Mouse (Mus musculus) myocyte (in vitro differentiated cells): ENCODE results near the gene BC053393. TPM values are rescaled to one million over a fixed set of nuclear protein-coding genes. Genes with fewer than 3 reads are reported as not detected.
"Not testable (repeated sequence)": the region's sequence is repeated elsewhere in the genome, so short reads cannot be mapped to it uniquely, and the experiment has no call there.

Source experiments
- H3K27me3 ChIP-seq: one replicate; pipeline ENCODE4 v1.6.1; 2011; ENCODE audit not compliant: control insufficient read depth, insufficient read depth, insufficient read length
- H3K36me3 ChIP-seq: one replicate; pipeline ENCODE4 v1.6.1; 2011; ENCODE audit not compliant: control insufficient read depth, insufficient read depth
- H3K4me2 ChIP-seq: one replicate; pipeline ENCODE4 v1.6.1; 2011; ENCODE audit warnings: low read depth, control low read depth
- H3K4me3 ChIP-seq: one replicate; pipeline ENCODE4 v1.5.1; 2011; ENCODE audit warnings: mild to moderate bottlenecking, control low read depth, moderate library complexity
- H3K79me2 ChIP-seq: one replicate; pipeline ENCODE4 v1.6.1; 2011; ENCODE audit not compliant: control insufficient read depth, insufficient read depth
- H3ac ChIP-seq: one replicate; pipeline ENCODE4 v1.6.1; 2011; ENCODE audit not compliant: control insufficient read depth, insufficient read length
- CEBPB ChIP-seq: IDR thresholded peaks from 2 replicates; pipeline ENCODE4 v1.6.1; 2011; ENCODE audit warnings: mild to moderate bottlenecking, moderate library complexity; ENCODE audit not compliant: poor library complexity, insufficient read depth, severe bottlenecking
- E2F4 ChIP-seq: IDR thresholded peaks from one replicate; pipeline ENCODE4 v1.6.1; 2011; ENCODE audit warnings: mild to moderate bottlenecking, control low read depth, moderate library complexity; ENCODE audit not compliant: insufficient read depth
- MAX ChIP-seq: IDR thresholded peaks from one replicate; pipeline ENCODE4 v1.6.1; 2011; ENCODE audit warnings: low read depth, mild to moderate bottlenecking, control low read depth
- MYOD1 ChIP-seq, 3 experiments: IDR thresholded peaks; one replicate each; pipeline ENCODE4 v1.6.1; 2011; ENCODE audit warnings: control low read depth in 2 of 3, low read depth in 2 of 3, mild to moderate bottlenecking in 2 of 3, moderate library complexity in 1 of 3; ENCODE audit not compliant: insufficient read length in 2 of 3, control insufficient read depth in 1 of 3
- MYOG ChIP-seq, 3 experiments: IDR thresholded peaks; one replicate each; pipeline ENCODE4 v1.6.1; 2011; ENCODE audit warnings: control low read depth in 2 of 3, low read depth in 2 of 3, mild to moderate bottlenecking in 2 of 3; ENCODE audit not compliant: insufficient read length in 2 of 3, control insufficient read depth in 1 of 3, insufficient read depth in 1 of 3
- POLR2A ChIP-seq: IDR thresholded peaks from one replicate; pipeline ENCODE4 v1.6.1; 2011; ENCODE audit warnings: low read depth, mild to moderate bottlenecking, control low read depth, moderate library complexity; ENCODE audit not compliant: insufficient read length
- POLR2AphosphoS2 ChIP-seq: IDR thresholded peaks from one replicate; pipeline ENCODE4 v1.6.1; 2011; ENCODE audit warnings: low read depth, control low read depth; ENCODE audit not compliant: insufficient read length
- REST ChIP-seq: IDR thresholded peaks from one replicate; pipeline ENCODE4 v1.6.1; 2011; ENCODE audit warnings: mild to moderate bottlenecking, control low read depth, moderate library complexity; ENCODE audit not compliant: insufficient read depth, insufficient read length
- SRF ChIP-seq: IDR thresholded peaks from one replicate; pipeline ENCODE4 v1.6.1; 2011; ENCODE audit warnings: low read depth; ENCODE audit not compliant: control insufficient read depth, insufficient read length
- TCF12 ChIP-seq: IDR thresholded peaks from one replicate; pipeline ENCODE4 v1.6.1; 2011; ENCODE audit warnings: mild to moderate bottlenecking, control low read depth; ENCODE audit not compliant: poor library complexity, insufficient read depth, severe bottlenecking
- TCF3 ChIP-seq: IDR thresholded peaks from one replicate; pipeline ENCODE4 v1.6.1; 2011; ENCODE audit warnings: low read depth, control low read depth; ENCODE audit not compliant: insufficient read length
- USF1 ChIP-seq: IDR thresholded peaks from one replicate; pipeline ENCODE4 v1.6.1; 2011; ENCODE audit warnings: low read depth, mild to moderate bottlenecking, control low read depth, moderate library complexity
- polyA plus RNA-seq: library from polyadenylated mRNA; unstranded; fragments of >200 nt; fragmentation: generic; extraction: Trizol; gene quantifications from one replicate; pipeline ENCODE4 v1.2.1, GENCODE M21; 2012; ENCODE audit warnings: missing spikeins

Gene BC053393
- polyA plus RNA-seq, 1 experiment = not detected

GRCm38 (mm10) chr11:46619929-46620328 is 48.6 kb downstream of the BC053393 start:
- Histone ChIP-seq H3K36me3 (no peaks in the 10 kb centered on the region), H3K27me3 (no peaks in the 10 kb centered on the region)
- TF ChIP-seq MAX = no peak
- TF ChIP-seq POLR2AphosphoS2 = no peak
- no peak for TF ChIP-seq MYOD1 (IDR thresholded peaks at IDR 0.05; ENCODE audit: control insufficient read depth in 1 of 3, insufficient read length in 2 of 3, low read depth in 2 of 3)
- no peak for TF ChIP-seq CEBPB
- TF ChIP-seq POLR2A = no peak
- no peak for TF ChIP-seq REST

GRCm38 (mm10) chr11:46620414-46621168 is 49.3 kb downstream of the BC053393 start:
- no peaks in the 10 kb centered on the region for H3K36me3 ChIP-seq
- H3ac ChIP-seq = no peak overlapping the region
- H3K4me3 ChIP-seq = no peak overlapping the region
- TF ChIP-seq POLR2A (no peak), MYOD1 (IDR thresholded peaks at IDR 0.05; ENCODE audit: control insufficient read depth in 1 of 3, insufficient read length in 2 of 3, low read depth in 2 of 3) (no peak), E2F4 (no peak), TCF12 (no peak), MAX (no peak), CEBPB (no peak), USF1 (no peak), TCF3 (no peak), SRF (no peak)
- no peak overlapping the region for H3K4me2 ChIP-seq
- H3K79me2 ChIP-seq = no peaks in the 10 kb centered on the region
- no peaks in the 10 kb centered on the region for H3K27me3 ChIP-seq

More at GRCm38 (mm10) chr11:46619929-46620328, 48.6 kb downstream of the BC053393 start:
- no peaks in the 10 kb centered on the region for H3K79me2 ChIP-seq
- H3ac ChIP-seq = no peak overlapping the region
- no peak overlapping the region for H3K4me2 ChIP-seq
- no peak overlapping the region for H3K4me3 ChIP-seq

GRCm38 (mm10) chr11:46629211-46629795 is 58.0 kb downstream of the BC053393 start, which contains the start of gene Dppa1:
Gene Dppa1 (minus strand): TSS chr11:46629261.
- Histone ChIP-seq H3K27me3 (no peaks in the 10 kb centered on the region), H3K4me3 (no peak within 1 kb of the TSS), H3ac (no peak within 1 kb of the TSS), H3K4me2 (no peak within 1 kb of the TSS), H3K79me2 (no peaks in the 10 kb centered on the region), H3K36me3 (no peaks in the 10 kb centered on the region)
- TF ChIP-seq MAX (no peak), MYOG (IDR thresholded peaks at IDR 0.05; ENCODE audit: control insufficient read depth in 1 of 3, insufficient read depth in 1 of 3, insufficient read length in 2 of 3, low read depth in 2 of 3) (no peak), POLR2AphosphoS2 (no peak), REST (no peak), USF1 (no peak), SRF (no peak)

- no peak for TF ChIP-seq MYOD1 (IDR thresholded peaks at IDR 0.05; ENCODE audit: control insufficient read depth in 1 of 3, insufficient read length in 2 of 3, low read depth in 2 of 3)
- Histone ChIP-seq H3K79me2 (no peaks in the 10 kb centered on the region), H3K4me2 (no peak overlapping the region), H3ac (no peak overlapping the region), H3K4me3 (no peak overlapping the region), H3K27me3 (no peaks in the 10 kb centered on the region), H3K36me3 (no peaks in the 10 kb centered on the region)
Observed at GRCm38 (mm10) chr11:46631635-46632034, 60.3 kb downstream of the BC053393 start.

- H3K4me2 ChIP-seq, H3K36me3 ChIP-seq, H3K27me3 ChIP-seq, H3K4me3 ChIP-seq, H3K79me2 ChIP-seq, H3ac ChIP-seq: not testable (repeated sequence)
Observed at GRCm38 (mm10) chr11:46635516-46635915, 64.2 kb downstream of the BC053393 start.

GRCm38 (mm10) chr11:46636568-46636967 is 65.2 kb downstream of the BC053393 start:
- no peaks in the 10 kb centered on the region for H3K27me3 ChIP-seq
- H3ac ChIP-seq = no peak overlapping the region
- no peaks in the 10 kb centered on the region for H3K36me3 ChIP-seq
- TF ChIP-seq TCF3 = no peak
- TF ChIP-seq SRF = no peak
- no peak for TF ChIP-seq POLR2AphosphoS2
- TF ChIP-seq MYOD1 (IDR thresholded peaks at IDR 0.05; ENCODE audit: control insufficient read depth in 1 of 3, insufficient read length in 2 of 3, low read depth in 2 of 3) = no peak
- TF ChIP-seq CEBPB = no peak
- no peak for TF ChIP-seq USF1
- TF ChIP-seq E2F4 = no peak
- no peak for TF ChIP-seq TCF12
- no peak for TF ChIP-seq MYOG (IDR thresholded peaks at IDR 0.05; ENCODE audit: control insufficient read depth in 1 of 3, insufficient read depth in 1 of 3, insufficient read length in 2 of 3, low read depth in 2 of 3)
- TF ChIP-seq MAX = no peak
- no peaks in the 10 kb centered on the region for H3K79me2 ChIP-seq
- no peak overlapping the region for H3K4me3 ChIP-seq
- no peak overlapping the region for H3K4me2 ChIP-seq
